Mouse (Mus musculus) right cerebral cortex, postnatal 36 days (tissue): ENCODE measurements around the gene Baz1b.

Experiments
- DNase-seq, 2 experiments: peaks; one replicate each; pipeline ENCODE4 v3.0.0; 2022; ENCODE audit warnings: low spot score in 2 of 2, mixed read lengths in 1 of 2

Gene Baz1b

GRCm38 (mm10) chr5:135186621-135187348 is at the start of gene Baz1b:
Baz1b (plus strand) TSS chr5:135187264.
- DNase-seq, result peak; percentile 98

- no peak for DNase-seq
Observed at GRCm38 (mm10) chr5:135139881-135140280, 47.2 kb upstream of the Baz1b start.

DNA sequence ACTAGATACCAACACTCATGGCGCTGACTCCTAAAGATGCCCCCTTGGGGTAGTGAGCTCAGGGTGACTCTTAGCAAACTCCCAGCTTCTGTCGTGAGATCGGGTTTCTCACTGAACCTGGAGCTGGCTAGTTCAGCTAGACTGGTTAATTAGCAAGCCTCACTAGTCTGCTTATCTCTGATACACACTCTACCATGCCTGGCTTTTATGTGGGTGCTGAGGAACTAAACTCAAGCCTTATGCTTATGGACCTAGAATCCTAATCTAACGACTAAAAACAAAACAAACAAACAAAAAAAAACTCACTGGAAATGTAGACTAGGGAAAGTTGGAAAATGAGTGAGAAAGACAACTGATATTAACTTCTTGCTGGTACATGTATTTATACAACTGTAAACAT is 42.6 kb upstream of the Baz1b start:
- no peak for DNase-seq

- no peak for DNase-seq
Observed at GRCm38 (mm10) chr5:135145532-135145931, 41.5 kb upstream of the Baz1b start.

GRCm38 (mm10) chr5:135145955-135146354 is 41.1 kb upstream of the Baz1b start:
- DNase-seq, result no peak

- no peak for DNase-seq
Observed at GRCm38 (mm10) chr5:135148715-135149052, 38.4 kb upstream of the Baz1b start.

DNA sequence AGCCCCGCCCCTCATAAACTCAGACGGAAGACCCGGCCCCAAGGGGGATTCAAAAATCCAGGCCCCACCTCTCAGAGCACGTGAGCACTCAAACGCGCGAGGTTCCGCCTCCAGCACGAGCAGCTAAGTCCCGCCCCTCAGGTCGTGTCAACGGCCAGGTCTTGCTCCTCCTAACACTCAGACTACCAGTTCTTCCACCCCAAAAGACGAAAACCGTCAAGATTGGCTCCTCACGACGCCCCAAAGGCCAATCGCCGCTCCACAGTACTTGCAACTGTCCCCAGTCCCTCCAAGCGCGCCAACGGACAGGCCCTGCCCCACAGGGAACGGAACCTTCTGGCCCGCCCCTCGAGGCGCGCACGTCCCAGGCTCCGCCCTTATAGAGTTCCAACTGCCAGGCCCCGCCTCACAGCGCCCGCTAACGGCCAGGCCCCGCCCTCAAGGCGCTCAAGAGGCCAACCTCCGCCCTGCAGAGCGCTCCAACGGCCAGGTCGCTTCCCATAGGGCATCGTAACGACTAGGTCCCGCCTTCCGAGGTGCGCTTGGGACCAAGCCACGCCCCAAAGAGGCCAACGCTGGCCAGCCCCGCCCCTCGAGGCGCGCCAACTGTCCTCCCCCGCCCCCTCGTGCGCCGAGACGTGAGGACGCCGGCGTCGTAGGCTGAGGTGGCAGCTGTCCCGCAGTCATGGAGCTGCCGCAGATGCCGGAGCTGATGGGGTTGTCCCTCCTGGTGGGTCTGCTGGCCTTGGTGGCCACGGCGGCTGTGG is 37.8 kb upstream of the Baz1b start, which contains the start of gene Tbl2:
Gene Tbl2, plus strand, starts transcription at position 605 of the 767 bp plus-strand sequence.
- peak; percentile 97 to 98 for DNase-seq

- DNase-seq, result no peak
Observed at GRCm38 (mm10) chr5:135149820-135150178, 37.3 kb upstream of the Baz1b start.

DNA sequence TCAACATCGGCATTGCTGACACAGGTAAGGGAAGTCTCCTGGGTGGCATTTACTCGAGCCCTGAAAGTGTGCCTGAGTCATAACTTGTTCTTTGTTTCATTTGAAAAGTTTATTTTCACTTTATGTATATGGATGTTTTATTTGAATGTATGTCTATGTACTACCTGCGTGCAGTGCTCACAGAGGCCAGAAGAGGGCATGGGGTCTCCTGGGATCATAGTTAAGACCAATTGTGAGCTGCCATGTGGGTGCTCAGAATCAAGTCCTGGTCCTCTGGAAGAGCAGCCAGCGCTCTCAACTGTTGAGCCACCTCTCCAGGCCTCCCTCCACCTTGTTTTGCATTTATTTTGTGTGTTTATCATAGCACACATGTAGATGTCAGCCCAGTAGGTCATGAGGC is 30.6 kb upstream of the Baz1b start:
- no peak for DNase-seq

DNA sequence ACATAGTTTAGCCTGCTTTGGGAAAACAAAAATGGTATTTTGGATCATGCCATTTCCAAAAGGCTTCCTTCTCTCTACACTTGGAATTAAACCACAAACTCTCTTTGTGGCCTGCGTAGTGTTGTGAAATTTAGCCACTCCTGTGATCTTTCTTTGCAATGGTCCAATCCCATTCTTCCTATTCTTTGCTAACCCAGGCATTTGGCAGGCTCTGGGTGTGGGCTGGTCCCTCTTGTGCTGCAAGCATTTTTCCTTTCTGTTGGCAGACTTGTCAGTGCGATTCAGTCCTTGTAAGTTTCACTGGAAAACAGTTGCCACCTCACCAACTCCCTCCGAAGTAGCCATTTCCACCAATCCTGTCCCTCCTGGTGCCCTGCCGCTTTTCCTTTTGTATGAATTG is 25.8 kb upstream of the Baz1b start:
- peak in 1 of 2 experiments; percentile 59 for DNase-seq

DNA sequence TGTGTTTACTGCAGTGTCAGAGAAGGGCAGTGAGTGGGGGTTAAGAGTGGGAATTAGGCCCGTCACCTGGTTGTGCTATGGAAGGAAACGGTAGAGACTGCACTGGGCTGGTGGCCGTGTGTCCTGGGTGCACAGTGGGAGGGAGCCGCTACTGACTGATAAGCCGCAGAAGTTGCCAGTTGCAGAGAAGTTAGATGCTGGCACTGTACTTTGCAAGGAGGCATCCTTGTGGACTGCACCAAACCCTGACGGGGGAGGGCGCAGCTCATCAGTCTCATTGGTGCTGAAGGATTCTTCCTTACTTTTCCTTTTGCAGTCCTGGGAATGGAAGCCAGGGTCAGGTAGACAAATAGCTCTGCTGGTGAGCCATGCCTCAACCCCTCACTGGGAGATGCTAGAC is 25.4 kb upstream of the Baz1b start:
- DNase-seq, result no peak

DNA sequence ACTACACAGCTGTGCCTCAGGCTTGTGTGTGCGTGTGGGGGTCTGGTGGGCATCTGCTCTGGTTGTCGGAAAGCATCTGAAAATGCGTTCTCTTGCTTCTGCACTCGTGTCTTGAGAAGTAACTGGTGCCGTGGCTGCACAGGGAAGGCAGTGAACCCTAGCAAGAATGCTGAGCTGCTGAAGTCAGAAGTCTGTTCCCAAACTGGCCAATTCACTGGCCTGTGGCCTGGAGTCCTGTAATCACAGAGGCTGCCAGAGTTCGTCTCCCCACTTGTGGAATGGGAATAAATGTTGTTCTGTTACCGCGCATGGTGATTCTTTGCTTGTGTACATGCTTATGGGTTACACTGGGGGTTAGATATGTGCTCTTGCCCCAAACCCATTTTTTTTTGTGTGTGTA is 24.7 kb upstream of the Baz1b start:
- DNase-seq, result no peak

DNA sequence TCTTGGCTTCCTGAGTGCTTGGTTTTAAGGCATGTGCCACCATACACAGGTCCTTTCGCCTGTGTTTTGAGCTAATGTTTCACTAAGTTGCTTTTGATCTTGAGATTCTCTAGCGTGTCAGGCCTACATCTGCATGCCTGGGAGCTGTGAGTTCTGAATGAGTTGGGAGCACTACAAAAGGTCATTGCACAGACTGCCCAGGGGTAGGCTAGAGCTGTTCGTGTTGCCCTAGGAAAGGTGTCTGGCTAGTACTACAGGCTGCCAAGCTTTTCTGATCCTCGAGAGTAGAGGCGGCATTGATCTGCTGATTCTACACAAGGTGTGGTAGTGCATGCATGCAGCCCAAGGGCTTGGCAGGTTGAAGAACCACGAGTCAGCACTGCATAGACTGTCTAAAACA is 24.2 kb upstream of the Baz1b start:
- DNase-seq, result no peak

DNA sequence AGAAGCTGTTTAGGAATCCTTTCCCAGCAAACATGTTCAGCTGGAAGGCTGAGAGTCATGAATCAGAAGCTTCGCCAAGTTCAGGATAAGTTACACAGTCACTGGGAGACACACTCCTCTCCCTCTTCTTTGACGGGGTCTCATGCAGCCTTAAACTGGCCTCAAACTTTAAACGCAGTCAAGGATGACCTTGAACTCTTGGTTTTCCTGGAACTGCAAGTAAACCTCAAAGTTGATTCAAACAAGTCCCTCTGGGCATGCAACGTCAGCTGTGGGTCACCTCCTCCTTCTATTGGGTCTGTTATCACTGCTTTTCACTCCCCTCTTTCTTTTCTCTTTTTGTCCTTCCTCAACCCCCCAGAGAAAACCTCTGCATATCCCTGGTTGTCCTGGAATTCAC is 20.2 kb upstream of the Baz1b start:
- no peak for DNase-seq

DNA sequence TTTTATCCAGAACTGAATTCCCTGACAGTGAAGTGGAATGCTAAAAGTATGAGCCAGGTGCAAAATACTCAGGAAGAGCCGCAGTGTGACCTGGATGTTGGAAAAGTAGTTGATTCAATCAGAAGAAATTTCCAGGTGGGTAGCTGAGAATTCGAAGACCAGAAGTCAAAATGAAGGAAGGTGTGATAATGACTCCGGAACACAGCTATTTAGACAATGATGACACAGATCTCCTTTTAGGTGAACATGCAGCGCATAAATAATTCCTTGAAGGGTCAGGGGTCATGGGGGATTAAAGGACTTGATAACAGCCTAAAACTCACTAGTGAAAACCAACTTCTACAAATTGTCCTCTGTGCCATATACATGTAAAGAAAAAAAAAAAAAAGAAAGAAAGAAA is 19.6 kb upstream of the Baz1b start:
- no peak for DNase-seq

DNA sequence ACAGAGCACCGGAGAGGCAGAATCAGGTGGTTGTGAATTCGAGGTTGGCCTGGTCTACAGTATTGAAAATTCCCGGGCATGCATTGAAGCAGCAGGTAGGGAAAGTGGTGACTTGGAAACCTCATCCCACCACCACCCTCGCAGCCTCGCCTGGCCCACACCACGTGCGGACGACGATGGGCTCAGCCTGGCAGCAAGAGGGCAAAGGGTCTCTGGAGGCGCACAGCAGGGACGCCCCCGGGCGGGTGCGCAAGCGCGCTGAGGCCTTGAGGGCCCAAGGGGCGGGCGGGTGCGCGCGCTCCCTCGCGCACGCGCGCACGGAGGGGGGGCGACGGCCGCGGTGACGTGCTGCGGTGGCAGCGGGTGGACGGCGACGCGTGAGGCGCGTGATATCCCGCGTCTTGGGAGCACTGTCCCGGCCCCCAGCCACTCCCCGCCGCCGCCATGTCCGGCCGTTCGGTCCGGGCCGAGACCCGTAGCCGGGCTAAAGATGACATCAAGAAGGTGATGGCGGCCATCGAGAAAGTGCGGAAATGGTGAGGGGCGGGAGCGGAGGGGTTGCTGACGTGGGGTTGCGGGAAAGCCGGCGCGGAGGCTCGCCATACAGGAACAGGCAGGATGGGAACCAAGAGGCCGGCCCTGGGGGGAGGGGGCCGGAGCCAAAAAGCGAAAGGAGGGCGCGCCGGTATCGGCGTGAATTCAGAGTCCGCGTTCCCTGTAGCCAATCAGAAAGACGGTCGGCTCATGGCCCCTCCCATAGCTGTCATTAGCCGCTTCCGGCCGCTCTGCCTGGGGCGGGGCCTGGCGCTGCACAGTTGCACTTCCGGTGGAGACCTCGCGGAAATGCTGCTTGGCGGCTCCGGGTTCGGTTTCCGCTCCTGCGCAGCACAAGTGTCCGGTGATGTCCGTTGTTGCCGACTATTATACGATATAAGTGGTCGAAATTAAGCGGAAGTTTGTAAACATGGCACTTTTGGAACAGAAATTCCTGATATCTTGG is 18.7 kb upstream of the Baz1b start, which contains the start of gene Bcl7b:
Gene Bcl7b, plus strand, starts transcription at position 221 of the 1,000 bp plus-strand sequence.
- DNase-seq, result peak; percentile 96 to 98

DNA sequence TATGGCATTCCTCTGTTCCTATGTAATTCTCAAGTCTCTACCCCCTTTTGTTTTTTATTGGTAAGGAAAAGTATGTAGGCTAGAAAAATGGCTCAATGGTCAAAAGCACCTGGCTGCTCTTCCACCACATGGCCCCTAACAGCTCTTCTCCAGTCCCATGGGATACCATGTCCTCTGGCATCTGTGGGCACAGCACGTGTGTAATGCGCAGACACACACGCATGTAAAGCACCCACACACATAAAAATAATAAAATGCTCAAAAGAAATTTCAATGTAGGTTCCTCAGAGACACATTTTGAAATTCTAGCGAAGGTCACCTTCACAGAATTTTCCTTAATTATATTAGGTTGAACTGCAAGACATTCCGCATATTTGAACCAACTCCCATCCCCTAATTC is 17.6 kb upstream of the Baz1b start:
- DNase-seq, result no peak

DNA sequence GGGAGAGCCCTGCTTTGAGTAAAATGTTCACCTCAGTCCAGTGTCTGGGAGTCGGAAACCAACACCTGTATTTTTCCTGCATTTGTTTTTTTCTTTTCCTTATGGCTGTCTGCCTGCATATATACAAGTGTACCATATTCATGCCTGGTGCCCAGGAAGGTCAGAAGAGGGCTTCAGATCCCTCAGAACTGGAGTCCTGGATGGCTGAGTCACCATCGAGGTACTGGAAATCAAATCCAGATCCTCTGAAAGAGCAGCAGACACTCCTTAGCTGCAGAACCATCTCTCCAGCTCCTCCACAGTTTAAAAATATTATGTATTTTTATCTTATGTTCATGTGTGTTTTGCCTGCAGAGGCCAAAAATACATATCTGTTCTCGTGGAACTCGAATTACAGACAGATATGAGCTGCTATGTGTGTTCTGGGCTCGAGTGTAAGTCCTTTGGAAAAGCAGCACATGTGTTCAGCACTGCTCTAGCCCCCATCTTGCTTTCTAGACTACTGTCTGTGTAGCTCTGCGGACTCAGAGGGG is 15.3 kb upstream of the Baz1b start:
- no peak for DNase-seq

- no peak for DNase-seq
Observed at GRCm38 (mm10) chr5:135172986-135173385, 14.1 kb upstream of the Baz1b start.

- no peak for DNase-seq
Observed at GRCm38 (mm10) chr5:135175086-135175485, 12.0 kb upstream of the Baz1b start.

- DNase-seq, result no peak
Observed at GRCm38 (mm10) chr5:135178523-135178922, 8.5 kb upstream of the Baz1b start.

DNA sequence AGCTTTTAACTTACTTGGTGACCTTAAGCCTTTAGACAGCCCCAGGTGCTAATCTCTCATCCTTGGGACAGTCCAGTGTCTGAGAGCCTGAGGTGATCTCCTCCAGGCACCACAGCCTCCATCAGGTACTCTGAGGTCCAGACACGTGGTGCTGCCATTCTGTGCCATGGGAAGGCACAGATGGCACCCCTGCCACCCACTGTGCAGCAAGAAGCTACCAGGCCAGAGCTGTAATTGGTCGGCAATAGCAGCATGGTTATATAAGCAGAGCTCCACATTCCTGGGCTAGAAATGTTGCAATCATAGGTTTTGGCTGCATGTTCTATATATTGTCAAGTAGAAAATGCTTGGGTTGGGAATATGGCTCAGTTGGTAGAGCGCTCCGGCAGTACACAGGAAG is 8.1 kb upstream of the Baz1b start:
- peak; percentile 54 to 75 for DNase-seq
